Mouse (Mus musculus) kidney, adult 2 months (tissue): ENCODE measurements at regions not wholly inside any gene's neighbourhood (a gene's known extent, or its start where the extent isn't known, plus 50 kb on each side); places are given as distances from the start of the nearest gene placed in this dataset.

ENCODE experiments used
- CTCF ChIP-seq: fragments of 200-500 bp; conservative IDR thresholded peaks from 2 replicates; pipeline ENCODE4 v1.5.1; 2011; ENCODE audit warnings: low read depth, mild to moderate bottlenecking, control low read depth, low read length, moderate library complexity, mixed read lengths; ENCODE audit not compliant: insufficient read depth, insufficient read length
- POLR2A ChIP-seq: fragments of 200-500 bp; IDR thresholded peaks from one replicate; pipeline ENCODE4 v1.6.1; 2011; ENCODE audit warnings: low read depth, low read length, control low read depth

- TF ChIP-seq CTCF (no peak), POLR2A (no peak)
These were observed 65.7 kb upstream of the Il6 start for GRCm38 (mm10) chr5:29947225-29947624.
